Mouse (Mus musculus) heart, postnatal 36 days (tissue): ENCODE results near the gene Dnmt3l. TPM values are rescaled to one million over a fixed set of nuclear protein-coding genes. Genes with fewer than 3 reads are reported as not detected.
A peak's percentile ranks its signal among the peaks of the same experiment; 100 is the strongest.

ENCODE experiments used
- DNase-seq, 2 experiments: peaks; one replicate each; pipeline ENCODE4 v3.0.0; 2021 to 2022
- intact Hi-C: fragments of 180-260 bp; cut with DNase I; formaldehyde crosslinking; loops from one replicate; pipeline ENCODE4 v1.15.1; 2025
- total RNA-seq, 2 experiments: library from RNA; stranded (reverse); gene quantifications; 2 replicates each; pipeline ENCODE4 v1.2.3; 2021

The Dnmt3l gene
- total RNA-seq, 2 experiments from 2014 or later = not detected

DNA sequence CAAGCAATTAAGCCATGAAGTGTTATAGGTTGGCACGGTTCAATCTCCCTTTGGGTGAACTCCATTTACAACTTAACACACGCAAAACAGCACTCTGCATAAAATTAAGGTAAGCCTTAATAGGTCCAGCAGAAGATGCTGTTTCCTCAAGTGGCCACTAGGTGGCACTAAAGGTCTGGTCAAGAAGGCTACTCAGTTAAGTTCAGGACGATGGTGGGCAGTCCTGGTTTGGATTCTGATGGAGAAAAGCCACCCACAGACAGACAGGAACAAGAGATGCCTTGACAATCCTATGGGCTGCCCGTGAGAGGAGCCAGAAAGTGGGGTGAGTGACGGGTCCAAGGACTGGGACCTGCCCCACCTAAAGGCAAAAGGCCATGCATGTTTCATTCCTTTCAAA lies 13.6 kb upstream of the Dnmt3l start:
- peak; percentile 70 to 80 for DNase-seq
- intact Hi-C loops = loop anchor here (5.0 kb wide), 2 partner anchors 39 to 134 kb away; partner anchors contain the start of gene Icosl

GRCm38 (mm10) chr10:78029080-78029479 lies 12.7 kb upstream of the Dnmt3l start:
- no peak for DNase-seq
- intact Hi-C loops = loop anchor here (5.0 kb wide), 2 partner anchors 38 to 133 kb away; partner anchors contain the start of gene Icosl

- intact Hi-C loops = no loop called here
- DNase-seq = no peak
Measured at GRCm38 (mm10) chr10:78031987-78032386, 9.8 kb upstream of the Dnmt3l start.

GRCm38 (mm10) chr10:78037139-78037538 lies 4.6 kb upstream of the Dnmt3l start:
- DNase-seq = no peak
- intact Hi-C loops = no loop called here

DNA sequence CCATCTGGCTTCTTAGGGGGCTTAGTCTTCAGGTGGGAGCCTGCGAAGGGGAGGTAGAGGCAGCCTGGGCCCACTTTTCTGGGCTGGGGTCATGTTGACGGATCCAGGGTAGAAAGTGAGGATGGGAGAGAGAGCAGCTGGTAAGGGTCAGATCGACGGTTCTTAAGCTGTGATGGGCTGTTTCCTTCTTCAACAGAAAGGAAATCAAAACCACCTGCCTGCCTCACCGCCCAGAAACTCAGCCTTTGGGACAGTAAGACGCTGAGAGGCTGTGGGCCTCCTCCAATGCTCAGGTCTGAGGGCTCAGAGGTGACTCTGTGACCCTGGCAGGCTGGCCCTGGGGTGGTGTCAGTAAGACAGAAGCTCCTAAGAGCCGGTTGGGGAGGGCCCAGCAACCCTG lies 349 bp downstream of the Dnmt3l start:
- DNase-seq = no peak
- intact Hi-C loops = no loop called here

GRCm38 (mm10) chr10:78042697-78043405 lies 1.1 kb downstream of the Dnmt3l start:
- no peak for DNase-seq
- intact Hi-C loops = no loop called here

- DNase-seq = peak; percentile 58 to 64
- intact Hi-C loops = no loop called here
Measured at GRCm38 (mm10) chr10:78043406-78043836, 1.7 kb downstream of the Dnmt3l start, which contains the start of gene Aire. Gene Aire, minus strand, starts transcription at chr10:78043610.

DNA sequence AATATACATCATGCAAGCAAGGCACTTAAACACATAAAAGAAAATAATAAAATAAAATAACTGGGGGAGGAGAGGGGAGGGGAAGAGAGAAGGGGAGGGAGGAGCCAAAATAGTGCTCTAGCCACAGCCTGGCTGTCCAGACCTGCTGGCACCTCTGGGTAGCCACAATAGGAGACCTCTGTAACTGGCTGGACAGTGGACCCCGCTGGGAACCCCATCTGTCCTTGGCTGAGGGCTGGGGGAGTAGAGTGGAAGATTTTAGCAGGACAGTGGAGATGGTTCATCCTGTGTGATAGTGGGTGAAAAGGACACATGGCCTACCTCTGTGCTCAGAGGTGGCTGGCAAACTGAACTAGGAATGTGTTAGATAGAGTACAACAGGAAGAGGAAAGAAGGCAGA lies 2.8 kb downstream of the Dnmt3l start:
- DNase-seq = no peak
- intact Hi-C loops = no loop called here

- intact Hi-C loops = no loop called here
- DNase-seq = no peak
Measured at GRCm38 (mm10) chr10:78046388-78046787, 4.6 kb downstream of the Dnmt3l start.

- intact Hi-C loops = no loop called here
- no peak for DNase-seq
Measured at GRCm38 (mm10) chr10:78048061-78048730, 6.4 kb downstream of the Dnmt3l start.

DNA sequence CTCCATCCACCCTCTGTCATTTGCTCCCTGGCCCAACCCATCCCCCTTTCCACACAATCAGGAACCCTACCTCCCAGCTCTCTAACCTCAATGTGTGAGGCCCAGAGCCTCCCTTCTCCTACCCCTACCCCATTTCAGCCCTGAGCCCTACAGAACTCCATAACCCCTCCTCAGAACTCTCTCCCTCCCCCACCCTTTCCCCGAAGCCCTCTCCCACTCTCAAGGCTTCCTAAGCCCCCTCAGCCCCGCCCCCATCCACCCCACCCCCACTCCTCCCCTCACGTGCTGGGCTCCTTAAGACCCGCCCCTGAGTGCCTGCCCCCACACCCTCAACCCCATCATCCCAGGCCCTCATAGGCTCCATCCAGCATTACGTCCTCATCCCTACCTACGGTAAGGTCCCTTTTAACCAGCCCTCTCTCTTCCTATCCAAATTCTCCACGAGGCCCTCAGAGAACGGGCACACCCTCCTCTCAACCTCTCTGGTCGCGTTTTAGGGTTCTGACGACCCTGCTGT lies 7.8 kb downstream of the Dnmt3l start:
- DNase-seq = no peak

DNA sequence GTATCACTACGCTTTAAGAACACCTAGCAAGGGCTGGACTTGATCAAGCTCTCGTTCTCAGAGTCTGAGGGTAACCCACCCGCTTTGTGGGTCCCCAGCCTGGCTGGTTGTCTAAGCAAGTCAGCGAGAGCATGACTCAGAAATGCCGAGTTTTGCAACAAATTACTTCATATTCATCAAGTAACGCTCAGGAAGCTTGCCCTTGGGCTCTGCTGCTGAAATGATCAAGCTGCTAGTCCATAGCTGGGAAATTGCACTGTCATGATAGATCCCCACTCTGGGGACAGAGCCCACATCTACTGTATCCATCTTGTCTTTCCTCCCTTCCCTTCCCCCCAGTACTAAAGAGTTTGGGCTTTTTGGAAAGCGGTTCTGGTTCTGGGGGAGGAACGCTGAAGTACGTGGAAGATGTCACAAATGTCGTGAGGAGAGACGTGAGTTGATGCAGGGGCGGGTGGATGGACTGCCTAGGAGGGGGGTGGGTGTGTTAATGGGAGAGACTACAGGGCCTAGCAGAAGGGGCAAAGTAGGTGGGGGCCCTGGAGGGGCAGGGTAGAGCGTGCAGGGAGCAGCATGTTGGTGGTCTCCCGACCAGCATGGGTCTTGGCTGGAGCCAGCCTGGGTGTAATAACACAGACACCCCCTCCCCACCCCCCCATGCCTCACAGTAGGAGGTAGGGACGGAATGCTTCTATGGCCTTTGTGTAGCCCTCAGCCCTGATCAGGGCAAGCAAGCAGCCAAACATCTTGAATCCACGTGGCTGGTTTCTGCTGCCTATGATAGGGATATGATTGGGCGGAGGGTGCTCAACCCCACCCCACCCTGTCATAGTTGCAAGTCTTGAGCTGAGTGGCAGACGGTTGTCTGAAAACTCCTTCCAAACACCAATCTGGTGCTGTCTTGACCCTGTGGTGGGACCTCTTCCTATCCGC lies 13.2 kb downstream of the Dnmt3l start:
- intact Hi-C loops = no loop called here
- peak in 1 of 2 experiments; percentile 41 for DNase-seq

More for the DNA sequence above, 7.8 kb downstream of the Dnmt3l start:
- intact Hi-C loops = no loop called here

GRCm38 (mm10) chr10:78057056-78057455 lies 15.3 kb downstream of the Dnmt3l start:
- intact Hi-C loops = no loop called here
- DNase-seq = no peak

GRCm38 (mm10) chr10:78063122-78063521 lies 21.4 kb downstream of the Dnmt3l start:
- intact Hi-C loops = no loop called here
- no peak for DNase-seq

GRCm38 (mm10) chr10:78067226-78067625 lies 25.5 kb downstream of the Dnmt3l start:
- DNase-seq = no peak
- intact Hi-C loops = loop anchor here (5.0 kb wide), 1 partner anchor 40 kb away; no protein-coding TSS in a partner anchor

- DNase-seq = peak in 1 of 2 experiments; percentile 32
- intact Hi-C loops = loop anchor here (5.0 kb wide), 1 partner anchor 41 kb away; no protein-coding TSS in a partner anchor
Measured at GRCm38 (mm10) chr10:78068541-78068940, 26.8 kb downstream of the Dnmt3l start.

DNA sequence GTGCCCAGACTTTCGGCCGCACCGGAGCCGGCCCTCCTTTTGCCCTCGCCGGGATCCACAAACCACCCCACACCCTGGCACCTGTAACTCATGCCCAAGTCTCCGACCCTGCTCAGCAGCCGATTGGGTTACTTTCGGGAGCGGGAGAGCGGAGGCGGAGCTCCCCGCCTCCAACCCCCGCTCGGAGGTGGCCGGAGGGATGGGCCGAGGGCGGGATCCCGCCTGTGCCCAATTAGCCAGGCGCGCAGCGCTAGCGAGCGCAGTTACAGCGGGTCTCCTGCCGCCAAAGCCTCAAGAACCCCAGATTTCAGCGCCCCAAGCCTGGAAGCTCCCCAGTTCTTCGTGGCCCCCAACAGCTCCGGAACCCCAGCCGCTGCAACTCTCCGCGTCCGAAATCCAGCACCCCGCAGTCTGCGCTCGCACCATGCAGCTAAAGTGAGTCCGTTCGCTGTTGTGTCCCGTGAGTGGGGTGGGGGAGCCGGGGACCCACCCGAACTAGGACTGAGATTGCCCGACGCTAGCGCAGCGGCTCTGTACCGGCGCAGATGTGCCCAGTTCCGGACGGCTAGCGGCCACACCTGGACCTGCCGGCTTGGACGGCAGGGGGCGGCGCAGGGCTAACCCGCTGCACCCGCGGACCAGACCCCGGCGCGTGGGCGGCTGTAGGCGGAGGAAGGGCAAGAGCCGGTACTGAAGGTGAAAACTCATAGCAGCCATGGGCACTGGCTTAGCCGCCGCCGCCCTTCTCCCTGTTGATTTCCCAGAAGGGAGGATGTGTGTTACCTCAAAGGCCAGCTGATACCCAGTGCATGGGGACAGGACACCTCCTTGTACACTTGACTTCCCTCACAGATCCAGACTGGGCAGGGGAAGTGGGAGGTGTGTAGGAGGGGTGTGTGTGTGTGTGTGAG lies 27.6 kb downstream of the Dnmt3l start, which contains the start of gene Icosl:
Icosl (plus strand) TSS at position 202 of the 911 bp plus-strand sequence.
- intact Hi-C loops = loop anchor here (1.0 to 5.0 kb wide), 3 partner anchors 42 to 91 kb away; no protein-coding TSS in a partner anchor
- DNase-seq = peak; percentile 82 to 85

DNA sequence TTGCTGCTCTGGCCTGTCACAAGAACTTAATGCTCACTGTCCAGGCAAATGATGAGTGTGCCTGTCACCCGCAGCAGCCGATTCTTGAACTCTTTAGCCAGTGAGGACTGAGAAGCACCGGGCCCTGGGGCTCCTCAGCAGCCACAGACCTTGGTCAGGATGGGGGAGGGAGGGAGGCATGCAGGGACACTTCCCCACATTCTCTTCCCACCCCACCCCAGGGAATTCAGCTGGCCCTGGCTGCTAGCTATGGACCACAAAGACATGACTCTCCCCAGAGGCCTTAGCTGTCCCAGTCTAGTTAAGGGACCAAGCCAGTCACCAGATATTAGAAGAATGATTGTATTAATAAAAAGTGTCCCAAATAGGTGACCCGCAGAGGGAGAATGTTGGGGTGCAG lies 32.4 kb downstream of the Dnmt3l start:
- DNase-seq = no peak
- intact Hi-C loops = loop anchor here (5.0 kb wide), 1 partner anchor 68 kb away; no protein-coding TSS in a partner anchor

DNA sequence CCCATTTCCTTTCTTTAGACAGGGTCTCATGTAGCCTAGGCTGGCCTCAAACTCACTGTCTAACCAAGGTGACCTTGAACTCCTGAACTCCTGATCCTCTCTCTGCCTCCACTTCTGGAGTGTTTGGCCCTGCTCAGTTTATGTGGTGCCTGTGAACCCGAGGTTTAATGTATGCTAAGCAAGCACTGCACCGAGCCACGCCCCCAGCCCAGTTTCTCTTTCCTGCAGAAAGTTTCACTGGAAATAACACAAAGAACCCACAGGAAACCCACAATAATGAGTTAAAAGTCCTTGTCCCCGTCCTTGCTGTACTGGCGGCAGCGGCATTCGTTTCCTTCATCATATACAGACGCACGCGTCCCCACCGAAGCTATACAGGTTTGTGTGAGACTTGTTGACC lies 33.2 kb downstream of the Dnmt3l start:
- DNase-seq = no peak
- intact Hi-C loops = loop anchor here (5.0 kb wide), 1 partner anchor 67 kb away; no protein-coding TSS in a partner anchor
